Mouse (Mus musculus) MN1 (cell line): Measurements from ENCODE around the gene Tns1.

ENCODE experiments used
- DNase-seq: peaks from one replicate; pipeline ENCODE4 v3.0.0-alpha.2; 2016; ENCODE audit warnings: low spot score

Gene Tns1

GRCm38 (mm10) chr1:73954614-73955013 is 169.6 kb downstream of the Tns1 start:
- DNase-seq = peak; percentile 20

DNA sequence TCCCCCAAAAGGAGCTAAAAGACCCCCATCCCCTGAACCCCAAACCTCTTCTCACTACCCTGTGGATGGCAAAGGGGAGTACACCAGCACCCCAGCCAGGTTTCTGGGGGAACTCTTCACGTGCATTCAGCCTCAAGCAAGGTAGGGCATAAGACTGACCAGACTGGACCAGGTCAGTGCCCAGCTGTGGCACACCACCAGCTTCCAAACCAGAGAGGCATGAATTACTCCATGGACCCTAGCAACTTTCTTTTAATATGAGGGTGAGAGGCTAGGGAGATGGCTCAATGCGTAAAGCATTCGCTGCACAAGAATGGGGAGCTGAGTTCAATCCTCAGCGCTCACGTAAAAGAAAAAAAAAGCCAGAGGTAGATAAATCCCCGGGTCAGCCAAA is 170.2 kb downstream of the Tns1 start:
- no peak for DNase-seq

- DNase-seq = no peak
Measured at GRCm38 (mm10) chr1:73953317-73954014, 170.8 kb downstream of the Tns1 start.

- no peak for DNase-seq
Measured at GRCm38 (mm10) chr1:73952598-73952997, 171.7 kb downstream of the Tns1 start.

DNA sequence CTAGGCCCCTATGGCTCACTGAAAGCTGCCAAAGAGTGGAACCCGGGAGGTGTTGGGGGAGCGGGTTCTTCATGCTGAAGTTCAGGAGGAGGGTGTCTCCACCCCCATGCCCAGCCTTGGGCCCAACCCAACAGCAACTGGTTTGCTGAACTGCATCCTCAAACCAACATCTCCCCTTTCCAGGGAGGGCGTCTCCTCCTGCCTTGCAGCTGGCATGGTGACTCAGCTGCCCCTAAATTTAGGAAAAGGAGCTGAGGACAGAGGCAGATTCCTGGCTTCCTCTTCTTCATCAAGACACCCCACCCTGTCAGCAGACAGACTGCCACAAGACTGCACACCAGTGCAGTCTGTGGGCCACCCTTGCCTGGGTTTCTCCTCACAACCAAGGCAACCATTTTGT is 173.1 kb downstream of the Tns1 start:
- no peak for DNase-seq

GRCm38 (mm10) chr1:73948757-73949156 is 175.5 kb downstream of the Tns1 start:
- no peak for DNase-seq

GRCm38 (mm10) chr1:73947525-73948304 is 176.5 kb downstream of the Tns1 start:
- DNase-seq = no peak

- no peak for DNase-seq
Measured at GRCm38 (mm10) chr1:73946701-73947100, 177.5 kb downstream of the Tns1 start.

GRCm38 (mm10) chr1:73944393-73944792 is 179.9 kb downstream of the Tns1 start:
- DNase-seq = no peak

DNA sequence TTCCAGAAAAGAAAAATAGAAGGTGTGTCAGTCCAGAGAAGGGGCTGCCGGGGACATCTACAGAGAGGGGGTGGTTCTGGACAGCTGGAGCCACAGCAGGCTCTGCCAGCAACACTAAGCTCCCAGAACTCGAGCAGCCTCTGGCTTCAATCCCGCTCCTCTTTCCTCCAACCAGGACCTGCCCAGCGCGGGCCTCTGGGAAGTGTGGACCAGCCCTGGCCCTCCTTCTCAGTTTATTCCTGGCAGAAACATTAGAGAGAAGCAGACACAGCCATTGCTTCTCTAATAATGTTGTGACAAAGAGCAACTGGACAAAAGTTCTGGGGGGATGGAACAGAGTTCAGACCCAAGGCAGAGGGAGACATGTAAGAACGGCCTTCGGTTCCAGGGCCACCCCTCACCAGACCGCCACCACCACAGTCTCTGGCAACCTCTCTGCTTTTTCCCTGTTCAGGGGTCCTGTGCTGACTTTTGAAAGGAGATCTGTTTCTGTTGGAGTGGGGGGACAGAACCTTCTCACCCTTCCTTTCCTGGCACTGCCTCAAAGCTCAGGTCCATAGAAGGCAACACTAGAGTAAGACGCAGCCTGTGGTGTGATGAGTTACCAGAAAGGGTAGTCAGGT is 180.5 kb downstream of the Tns1 start:
- no peak for DNase-seq

DNA sequence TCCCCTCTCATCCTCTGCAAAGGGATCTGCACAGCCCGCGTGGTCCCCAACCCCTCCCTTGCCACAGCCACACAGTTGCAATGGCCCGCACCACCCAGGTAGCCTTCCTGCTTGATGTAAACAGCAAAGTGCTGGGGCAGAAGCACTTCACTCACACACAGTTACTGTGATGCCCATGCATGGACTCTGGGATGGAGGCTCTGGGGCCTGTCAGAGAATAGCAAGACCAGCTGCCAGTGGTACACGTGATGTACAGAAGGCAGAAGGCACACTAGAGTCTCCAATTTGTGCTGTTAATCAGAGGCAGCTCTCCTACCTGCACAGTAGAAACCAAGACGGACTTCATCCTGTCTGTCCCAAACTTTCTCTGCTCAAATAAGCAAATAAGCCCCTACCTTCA is 181.0 kb downstream of the Tns1 start:
- no peak for DNase-seq

DNA sequence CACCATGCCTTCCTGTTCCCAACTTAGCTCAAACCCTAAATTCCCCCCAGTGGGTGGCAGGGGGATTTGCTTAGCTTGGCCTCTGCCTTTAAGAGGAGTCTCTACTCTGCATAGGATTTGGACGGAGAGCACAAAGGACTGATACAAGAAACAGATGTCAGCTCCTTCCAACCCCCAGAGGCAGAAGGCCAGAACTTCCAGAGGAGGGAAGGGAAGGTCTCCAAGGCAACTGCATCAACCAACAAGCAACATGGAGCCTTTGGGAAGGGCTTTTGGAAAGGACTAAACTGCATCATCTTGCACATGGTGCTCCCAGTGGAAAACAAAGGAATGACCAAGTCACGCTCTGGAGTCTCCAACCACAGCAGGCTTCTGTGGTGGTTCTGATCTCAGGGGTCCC is 182.0 kb downstream of the Tns1 start:
- peak; percentile 59 for DNase-seq

DNA sequence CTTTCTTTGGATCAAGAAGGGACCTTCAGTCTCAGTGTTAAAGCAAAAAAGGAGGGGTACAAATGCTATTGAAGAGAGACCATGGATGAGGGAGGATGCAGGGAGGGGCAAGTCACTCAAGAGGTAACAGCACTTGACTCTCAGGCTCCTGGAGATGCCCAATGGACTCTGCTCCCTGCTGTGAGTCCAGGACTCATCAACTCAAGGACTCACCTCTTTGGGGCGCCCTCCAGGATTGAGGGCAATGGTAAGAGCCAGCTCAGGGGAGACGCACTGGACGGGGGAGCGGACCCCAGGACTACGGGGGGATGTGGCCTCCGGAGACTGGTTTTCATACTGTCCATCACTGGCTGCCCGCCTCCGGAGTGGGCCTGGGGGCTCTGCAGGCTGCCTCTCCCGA is 182.6 kb downstream of the Tns1 start:
- no peak for DNase-seq

DNA sequence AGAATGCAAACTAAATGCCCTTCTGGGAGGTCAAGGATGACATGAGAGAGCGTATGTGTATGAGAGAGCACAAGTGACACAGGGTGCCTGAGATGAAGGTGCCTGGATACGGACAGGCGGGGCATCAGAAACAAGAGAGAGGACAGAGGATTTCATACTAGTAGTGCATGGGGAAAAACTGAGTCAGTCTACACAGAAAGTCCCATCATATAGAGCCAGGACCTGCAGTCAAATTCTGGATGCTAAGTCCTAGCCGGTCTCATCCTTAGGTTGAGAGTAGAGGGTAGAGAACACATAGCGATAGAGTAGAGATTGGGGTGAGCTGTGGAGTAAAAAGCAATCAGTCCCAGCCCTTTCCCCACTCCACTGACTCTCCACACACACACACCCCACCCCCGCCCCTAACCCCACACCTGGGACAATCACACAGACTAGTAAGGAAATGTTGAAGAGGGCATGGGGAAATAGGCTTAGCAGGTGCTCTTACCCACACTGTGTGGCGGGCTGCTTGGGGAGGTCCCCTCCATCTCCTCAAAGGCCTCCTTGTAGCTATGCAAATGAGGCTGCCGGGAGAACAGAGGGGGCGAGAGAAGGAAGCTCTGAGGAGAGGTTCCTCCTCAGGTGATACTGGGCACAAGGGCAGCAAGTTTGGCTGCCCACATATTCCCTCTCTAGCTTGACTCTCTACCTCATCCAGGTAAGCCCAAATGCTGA is 183.6 kb downstream of the Tns1 start:
- no peak for DNase-seq

GRCm38 (mm10) chr1:73938597-73938996 is 185.7 kb downstream of the Tns1 start:
- no peak for DNase-seq

DNA sequence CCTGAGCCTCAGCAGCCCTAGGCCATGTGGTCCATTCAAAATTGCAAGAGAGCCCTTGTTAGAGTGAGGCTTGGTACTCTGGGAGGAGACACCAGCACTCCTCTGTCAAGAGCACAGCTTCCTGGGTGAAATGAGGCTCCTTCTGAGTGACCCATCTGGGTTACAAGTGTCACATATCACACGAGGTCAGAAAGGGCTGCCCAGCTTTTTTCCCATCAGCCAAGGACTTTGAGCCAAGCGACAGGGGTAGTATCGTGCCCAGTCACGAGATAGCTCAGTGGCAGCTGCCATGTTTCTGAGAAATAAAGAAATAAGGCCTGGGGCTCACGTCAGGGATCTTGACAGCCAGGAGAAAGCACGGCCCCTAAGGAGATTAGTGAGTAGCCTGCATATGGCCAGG is 186.4 kb downstream of the Tns1 start:
- DNase-seq = no peak

DNA sequence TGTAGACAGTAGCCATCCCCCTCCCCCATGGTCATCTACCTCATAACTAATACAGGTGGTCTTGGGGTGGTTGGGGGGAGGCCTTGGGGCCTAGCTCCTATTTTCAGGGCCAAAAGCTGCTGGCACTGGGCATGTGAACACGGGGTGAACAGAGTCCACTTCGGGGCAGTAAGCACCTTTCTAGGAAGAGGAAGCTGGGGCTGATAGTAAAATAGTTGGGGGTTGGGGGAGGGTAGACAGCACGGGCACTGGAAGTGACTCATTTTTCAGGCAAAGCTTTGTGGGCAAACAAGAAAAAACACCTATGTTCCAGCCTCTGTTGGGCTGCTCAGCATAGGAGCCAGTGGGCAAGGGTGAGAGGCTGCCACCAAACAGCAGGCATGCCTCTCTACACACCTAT is 187.7 kb downstream of the Tns1 start:
- no peak for DNase-seq

DNA sequence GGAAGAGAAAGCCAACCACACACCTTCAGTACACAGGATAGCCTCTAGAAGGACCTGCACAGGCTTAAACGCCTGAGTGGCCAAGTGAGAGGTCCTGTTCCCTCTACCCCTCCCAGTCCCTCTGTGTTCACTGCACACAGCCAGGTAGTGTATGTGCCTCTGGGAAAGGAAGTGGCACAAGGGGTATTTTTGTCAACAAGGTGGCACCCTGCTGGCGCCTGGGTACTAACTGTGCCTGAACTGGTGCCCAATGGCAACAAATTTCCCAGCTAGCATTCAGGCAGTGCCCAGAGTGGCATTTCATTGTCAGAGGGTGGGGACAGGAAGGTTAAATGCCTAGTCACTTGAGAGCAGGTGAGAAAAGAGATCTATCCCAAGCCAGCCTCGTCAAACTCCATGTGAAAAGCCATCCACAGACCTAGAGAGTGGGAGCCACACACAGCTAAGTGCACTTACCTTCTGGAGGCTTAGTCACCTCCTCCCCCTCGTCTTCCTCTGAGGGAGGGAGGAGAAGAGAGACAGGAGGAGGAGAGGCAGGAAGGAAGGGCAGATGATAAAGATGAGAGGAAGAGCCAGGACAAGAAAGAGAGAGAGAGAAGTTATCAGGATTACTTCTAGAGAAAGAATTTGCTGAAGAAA is 188.7 kb downstream of the Tns1 start:
- DNase-seq = no peak

DNA sequence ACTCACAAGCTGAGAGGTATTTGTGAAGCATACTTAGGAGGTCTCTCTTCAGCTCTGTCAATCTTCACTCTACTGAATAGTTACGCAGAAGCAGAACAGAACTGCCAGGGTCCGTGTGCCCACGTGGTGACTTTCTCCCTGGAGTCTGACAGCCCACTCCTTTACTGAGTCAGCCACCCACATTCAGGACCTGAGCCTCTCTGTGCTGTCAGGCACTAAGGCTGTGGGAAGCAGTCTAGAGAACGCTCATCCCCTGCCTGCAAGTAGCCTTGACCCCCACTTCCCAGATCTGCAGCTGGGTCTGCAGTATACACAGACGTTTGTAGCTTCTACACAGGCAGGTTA is 191.1 kb downstream of the Tns1 start:
- DNase-seq = no peak

- no peak for DNase-seq
Measured at GRCm38 (mm10) chr1:73932421-73933145, 191.7 kb downstream of the Tns1 start.

DNA sequence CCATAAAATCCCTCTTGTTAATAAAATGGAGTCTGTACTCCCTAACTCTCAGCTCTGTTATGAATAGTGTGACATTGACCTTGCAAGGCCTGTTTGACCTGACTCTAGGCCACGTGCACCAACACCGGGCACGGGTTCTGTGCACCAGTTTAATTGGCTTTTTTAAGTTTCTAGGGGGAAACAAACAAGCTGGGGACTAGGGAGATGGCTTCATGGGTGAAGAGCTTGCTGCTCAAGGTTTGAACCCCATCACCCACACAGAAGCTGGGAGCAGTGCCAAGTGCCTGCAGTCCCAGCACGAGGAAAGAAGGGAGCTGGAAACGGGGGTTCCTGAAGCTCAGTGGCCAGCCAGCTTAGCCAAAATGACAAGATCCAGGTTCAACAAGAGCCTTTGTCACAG is 192.4 kb downstream of the Tns1 start:
- no peak for DNase-seq
